Mouse (Mus musculus) gastrocnemius, postnatal 25 days (tissue): ENCODE results near the gene Gimap9. TPM values are rescaled to one million over a fixed set of nuclear protein-coding genes. Genes with fewer than 3 reads are reported as not detected.
"Not testable (repeated sequence)": the region's sequence is repeated elsewhere in the genome, so short reads cannot be mapped to it uniquely, and the experiment has no call there.

Experiments
- DNase-seq: peaks from one replicate; pipeline ENCODE4 v3.0.0; 2022
- total RNA-seq, 2 experiments: library from RNA; stranded (reverse); gene quantifications; 1 replicate in 1 of 2; 2 replicates in 1 of 2; pipeline ENCODE4 v1.2.3; 2021

The Gimap9 gene
- total RNA-seq, 2 experiments from 2014 or later, result 0.51 to 0.67 TPM

- DNase-seq, result no peak
These were observed 11.2 kb upstream of the Gimap9 start for GRCm38 (mm10) chr6:48664750-48665149.

GRCm38 (mm10) chr6:48665471-48665870 lies 10.5 kb upstream of the Gimap9 start:
- DNase-seq, result no peak

GRCm38 (mm10) chr6:48666159-48666586 lies 9.8 kb upstream of the Gimap9 start:
- DNase-seq, result no peak

- DNase-seq, result no peak
These were observed 7.9 kb upstream of the Gimap9 start for GRCm38 (mm10) chr6:48668022-48668421.

GRCm38 (mm10) chr6:48669446-48669969 lies 6.4 kb upstream of the Gimap9 start:
- DNase-seq, result no peak

- no peak for DNase-seq
These were observed 1.5 kb upstream of the Gimap9 start for GRCm38 (mm10) chr6:48674291-48675058.

GRCm38 (mm10) chr6:48675400-48675930 lies 464 bp upstream of the Gimap9 start:
- DNase-seq, result no peak

GRCm38 (mm10) chr6:48676860-48677415 lies 1.0 kb downstream of the Gimap9 start:
- DNase-seq, result no peak

GRCm38 (mm10) chr6:48677492-48678345 lies 1.8 kb downstream of the Gimap9 start:
- no peak for DNase-seq

GRCm38 (mm10) chr6:48678391-48678790 lies 2.5 kb downstream of the Gimap9 start:
- DNase-seq, result no peak

- no peak for DNase-seq
These were observed 3.8 kb downstream of the Gimap9 start for GRCm38 (mm10) chr6:48679701-48680100.

GRCm38 (mm10) chr6:48680421-48680820 lies 4.5 kb downstream of the Gimap9 start:
- no peak for DNase-seq

GRCm38 (mm10) chr6:48681472-48682090 lies 5.7 kb downstream of the Gimap9 start:
- no peak for DNase-seq

GRCm38 (mm10) chr6:48682271-48682670 lies 6.3 kb downstream of the Gimap9 start:
- no peak for DNase-seq

GRCm38 (mm10) chr6:48683263-48683821 lies 7.4 kb downstream of the Gimap9 start:
- not testable (repeated sequence) for DNase-seq

GRCm38 (mm10) chr6:48684319-48684718 lies 8.4 kb downstream of the Gimap9 start, which contains the start of gene Gimap4:
Gene Gimap4 (plus strand): TSS chr6:48684549.
- DNase-seq, result no peak

- no peak for DNase-seq
These were observed 8.9 kb downstream of the Gimap9 start for GRCm38 (mm10) chr6:48684806-48685205.

GRCm38 (mm10) chr6:48685251-48685650 lies 9.3 kb downstream of the Gimap9 start:
- no peak for DNase-seq

- DNase-seq, result no peak
These were observed 10.1 kb downstream of the Gimap9 start for GRCm38 (mm10) chr6:48685694-48686665.

GRCm38 (mm10) chr6:48687077-48687476 lies 11.1 kb downstream of the Gimap9 start:
- no peak for DNase-seq
